Mouse (Mus musculus) R1 (cell line): ENCODE results near the gene Ppm1d.

ENCODE experiments used
- DNase-seq: peaks from one replicate; pipeline ENCODE4 v3.0.0-alpha.2; 2018; ENCODE audit warnings: low read depth, low spot score

Gene Ppm1d

DNA sequence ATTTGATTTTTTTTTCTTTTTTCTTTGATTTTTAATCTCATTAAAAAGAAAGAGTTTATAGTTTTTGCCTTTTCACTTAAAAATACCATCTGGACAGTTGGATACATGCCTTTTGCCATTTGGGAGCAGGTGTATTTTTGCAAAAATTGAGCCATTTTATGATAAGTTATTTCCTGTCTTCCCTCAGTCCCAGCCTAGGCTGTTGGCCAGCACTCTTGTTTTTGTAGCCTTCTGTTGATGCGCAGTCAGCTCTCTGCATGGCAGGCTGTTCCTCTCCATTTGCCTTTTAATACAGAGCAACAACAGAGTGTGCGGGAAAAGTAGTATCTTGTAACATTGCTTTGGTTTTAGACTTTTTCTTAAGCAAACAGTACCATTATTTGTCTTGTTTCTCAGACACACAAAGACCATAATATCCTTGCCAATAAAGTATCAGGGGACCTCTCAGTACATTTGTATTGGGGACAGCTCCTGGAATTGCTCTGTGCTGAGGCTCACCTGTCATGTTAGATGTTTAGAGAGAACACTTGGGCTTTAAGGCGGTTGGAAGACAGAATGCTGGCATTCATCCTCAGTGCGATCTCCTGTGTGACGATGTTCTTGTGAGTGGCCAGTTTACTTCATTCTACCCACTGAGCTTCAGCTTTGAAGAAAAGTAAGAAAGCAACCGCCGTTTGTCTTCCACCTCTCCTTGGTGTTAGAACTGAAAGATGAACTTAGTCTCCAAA lies 18.3 kb downstream of the Ppm1d start:
- DNase-seq = no peak

DNA sequence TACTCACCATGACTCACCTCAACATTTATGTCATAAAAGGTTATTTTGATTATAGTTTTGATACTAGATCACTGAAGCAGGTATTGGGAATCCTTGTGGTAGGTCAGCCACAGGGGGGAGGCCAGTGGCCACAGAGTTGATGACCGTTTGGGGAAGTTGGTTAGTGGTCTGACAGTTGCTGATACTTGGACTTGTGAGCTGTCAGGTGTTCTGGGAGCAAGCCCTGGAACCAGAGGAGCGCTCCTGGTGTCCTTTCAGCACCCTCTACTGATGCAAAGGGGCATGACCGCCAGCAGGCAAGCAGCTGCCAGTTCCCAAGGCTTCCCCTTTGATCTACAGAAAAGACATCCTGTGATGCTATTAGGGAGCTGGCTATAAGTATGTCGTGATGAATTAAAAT lies 23.7 kb downstream of the Ppm1d start:
- peak; percentile 55 for DNase-seq

DNA sequence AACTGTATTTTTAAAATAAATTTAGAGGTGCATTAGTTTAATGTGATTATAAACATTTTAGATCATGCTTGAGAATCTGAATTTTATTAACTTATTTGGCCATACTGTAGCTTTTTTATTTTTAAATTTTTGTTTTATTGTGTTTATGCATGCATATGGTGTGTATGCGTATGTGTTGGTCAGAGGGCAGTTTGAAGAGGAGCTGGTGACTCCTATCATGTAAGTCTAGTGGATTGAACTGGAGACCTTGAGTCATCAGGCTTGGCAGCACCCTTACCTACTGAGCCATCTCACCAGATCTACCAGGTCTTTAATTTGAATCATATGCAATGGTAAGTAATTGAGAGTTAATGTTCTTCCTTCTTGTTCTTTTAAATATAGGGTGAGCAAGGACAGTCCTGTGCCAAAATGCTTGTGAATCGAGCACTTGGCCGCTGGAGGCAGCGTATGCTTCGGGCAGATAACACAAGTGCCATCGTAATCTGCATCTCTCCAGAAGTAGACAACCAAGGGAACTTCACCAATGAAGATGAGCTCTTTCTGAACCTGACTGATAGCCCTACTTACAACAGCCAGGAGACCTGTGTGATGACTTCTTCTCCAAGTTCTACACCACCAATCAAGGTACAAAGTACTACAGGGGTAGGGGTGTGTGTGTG lies 28.3 kb downstream of the Ppm1d start:
- no peak for DNase-seq

DNA sequence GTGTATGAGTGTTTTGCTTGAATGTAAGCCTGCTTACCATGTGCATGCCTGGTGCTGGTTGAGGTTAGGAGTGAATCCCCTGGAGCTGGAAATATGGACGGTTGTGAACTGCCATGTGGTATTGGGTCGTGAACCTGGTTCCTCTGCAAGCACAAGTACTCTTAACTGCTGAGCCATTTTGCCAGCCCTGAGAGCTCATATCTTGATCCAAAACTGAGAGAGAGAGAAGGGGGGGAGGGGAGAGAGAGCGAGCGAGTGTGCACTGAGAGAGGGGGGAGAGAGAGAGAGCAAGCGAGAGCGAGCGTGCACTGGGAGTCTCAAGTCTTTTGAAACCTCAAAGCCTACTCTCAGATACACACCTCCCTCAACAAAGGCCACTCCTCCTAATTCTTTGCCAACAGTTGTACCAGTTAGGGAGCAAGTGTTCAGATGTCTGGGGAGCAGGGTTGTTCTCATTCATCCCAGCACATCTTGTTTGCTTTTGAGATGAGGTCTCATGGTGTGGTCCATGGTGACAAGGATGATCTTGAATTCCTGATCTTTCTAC lies 29.1 kb downstream of the Ppm1d start:
- no peak for DNase-seq

DNA sequence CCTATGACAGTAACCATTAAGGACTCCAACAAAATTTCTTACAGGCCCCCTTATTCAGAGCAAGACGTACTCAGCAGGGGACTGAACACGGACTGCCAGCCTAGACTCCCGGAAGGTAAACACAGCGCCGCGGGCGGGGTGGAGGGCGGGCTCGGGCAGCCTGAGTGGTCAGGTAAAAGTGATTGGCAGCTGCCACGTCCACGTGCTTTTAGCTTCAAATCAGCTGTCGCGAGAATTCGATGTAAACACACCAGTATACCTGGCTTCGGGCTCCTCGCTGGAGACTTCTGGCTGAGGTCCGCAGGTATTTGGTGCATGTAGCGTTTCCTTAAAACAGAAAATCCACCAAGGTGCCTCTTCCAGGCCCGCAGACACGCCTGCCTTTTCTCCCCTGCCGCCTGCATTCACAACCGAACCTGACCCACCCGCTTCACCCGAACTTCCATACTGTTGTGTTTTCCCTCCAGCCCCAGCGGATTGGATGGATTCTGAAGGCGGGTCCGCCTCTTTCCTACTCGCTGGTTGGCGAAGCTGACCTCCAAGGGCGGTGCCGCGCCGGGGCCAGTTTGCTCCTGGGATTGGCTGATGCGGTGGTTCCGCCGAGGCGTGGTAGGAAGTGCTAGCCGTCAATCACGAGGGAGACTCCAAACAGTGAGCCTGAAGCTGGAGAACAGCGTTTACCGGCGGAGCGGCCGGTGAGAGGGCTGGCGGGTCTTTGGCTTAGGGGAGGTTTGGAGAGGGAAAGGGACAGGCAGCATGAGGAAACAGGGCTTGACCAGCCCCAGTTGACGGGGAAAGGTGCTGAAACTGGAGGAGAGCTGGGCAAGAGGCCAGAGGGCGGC lies 41.7 kb downstream of the Ppm1d start, which contains the start of gene Bcas3:
Bcas3 (plus strand) TSS at position 629 of the 842 bp plus-strand sequence.
- peak; percentile 99 for DNase-seq

DNA sequence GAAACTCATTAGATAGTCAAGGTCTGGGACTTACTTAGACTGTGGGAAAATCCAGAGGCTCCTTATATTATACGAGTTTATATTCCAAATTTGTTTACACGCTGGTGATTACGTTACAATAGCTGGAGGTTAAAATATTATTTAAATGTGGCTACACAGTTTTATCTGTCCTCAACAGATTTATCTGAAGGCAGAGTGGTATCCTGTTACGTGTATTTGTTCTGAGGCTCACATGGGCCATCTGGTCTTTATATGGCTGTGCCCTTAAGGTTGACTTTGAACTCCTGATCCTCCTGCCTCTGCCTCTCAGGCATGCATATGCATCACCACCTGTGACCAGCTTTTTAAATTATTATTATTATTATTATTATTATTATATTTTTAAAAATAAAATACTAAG lies 42.8 kb downstream of the Ppm1d start:
- no peak for DNase-seq

DNA sequence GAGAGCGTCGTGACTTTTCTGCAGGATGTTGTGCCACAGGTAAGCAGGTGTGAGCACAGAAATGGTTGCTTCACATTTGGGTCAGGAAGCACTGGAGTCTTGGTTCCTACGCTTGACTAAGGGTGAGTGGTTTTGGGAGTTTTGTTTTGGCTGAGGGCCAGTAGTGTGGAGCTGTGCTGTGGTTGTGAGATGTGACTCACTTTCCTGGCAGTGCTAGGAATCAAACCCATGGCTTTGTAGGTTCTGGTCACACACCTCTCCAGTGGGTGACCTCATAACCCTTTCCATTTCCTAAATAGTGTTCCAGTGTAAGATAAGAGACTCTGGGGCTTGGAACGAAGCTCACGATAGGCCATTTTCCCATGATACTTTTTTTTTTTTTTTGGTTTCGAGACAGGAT lies 48.6 kb downstream of the Ppm1d start:
- DNase-seq = no peak

DNA sequence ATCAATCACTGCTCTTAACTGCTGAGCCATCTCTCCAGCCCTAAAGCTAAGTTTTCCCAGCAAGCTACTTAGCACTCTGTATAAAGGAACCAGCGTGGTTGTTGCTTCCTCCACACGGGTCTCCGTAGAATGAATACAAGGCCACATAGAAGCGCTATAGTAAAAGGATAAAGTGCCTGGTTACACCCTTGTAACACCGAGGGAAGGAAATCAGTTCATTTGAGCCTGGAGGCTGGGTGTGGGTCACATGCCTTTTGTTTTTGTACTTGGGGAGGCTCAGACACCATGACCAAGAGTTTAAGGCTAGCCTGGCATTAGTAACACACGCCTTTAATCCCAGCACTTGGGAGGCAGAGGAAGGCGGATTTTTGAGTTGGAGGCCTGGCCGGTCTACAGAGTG lies 50.6 kb downstream of the Ppm1d start:
- DNase-seq = peak; percentile 34

DNA sequence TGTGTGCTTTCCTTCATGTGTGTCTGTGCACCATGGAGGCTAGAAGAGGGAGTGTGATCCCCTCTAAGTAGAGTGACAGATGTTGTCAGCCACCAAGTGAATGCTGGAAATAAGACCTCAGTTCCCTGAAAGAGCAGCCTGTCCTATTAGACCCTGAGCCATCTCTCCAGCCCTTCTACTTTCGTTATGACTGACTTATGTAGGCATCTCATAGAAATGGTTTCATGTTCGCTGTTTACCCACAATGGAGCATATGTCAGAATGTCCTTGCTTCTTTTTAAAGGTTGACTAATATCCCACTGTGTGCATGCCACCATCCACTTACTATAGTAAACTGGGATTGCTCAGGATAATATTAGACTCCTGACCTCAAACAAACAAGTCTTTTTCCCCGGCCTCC lies 55.1 kb downstream of the Ppm1d start:
- no peak for DNase-seq

DNA sequence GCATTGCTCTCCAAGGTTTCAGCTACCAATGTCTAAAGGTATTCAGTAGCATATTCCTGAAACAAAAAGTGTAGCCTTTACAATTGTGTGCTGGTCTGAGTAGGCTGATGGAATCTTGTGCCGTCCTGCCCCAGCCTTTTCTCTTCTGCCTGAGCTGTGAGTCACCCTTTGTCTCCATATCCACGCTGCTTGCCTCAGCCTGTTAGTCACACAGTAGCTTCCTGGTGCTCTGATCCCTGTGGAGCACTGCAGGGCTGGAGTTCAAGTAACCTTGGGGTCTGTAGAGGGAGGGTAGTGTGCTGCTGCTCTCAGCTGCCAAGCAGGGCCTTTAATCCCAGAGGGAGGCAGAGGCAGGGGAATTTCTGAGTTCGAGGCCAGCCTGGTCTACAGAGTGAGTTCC lies 56.8 kb downstream of the Ppm1d start:
- peak; percentile 57 for DNase-seq

DNA sequence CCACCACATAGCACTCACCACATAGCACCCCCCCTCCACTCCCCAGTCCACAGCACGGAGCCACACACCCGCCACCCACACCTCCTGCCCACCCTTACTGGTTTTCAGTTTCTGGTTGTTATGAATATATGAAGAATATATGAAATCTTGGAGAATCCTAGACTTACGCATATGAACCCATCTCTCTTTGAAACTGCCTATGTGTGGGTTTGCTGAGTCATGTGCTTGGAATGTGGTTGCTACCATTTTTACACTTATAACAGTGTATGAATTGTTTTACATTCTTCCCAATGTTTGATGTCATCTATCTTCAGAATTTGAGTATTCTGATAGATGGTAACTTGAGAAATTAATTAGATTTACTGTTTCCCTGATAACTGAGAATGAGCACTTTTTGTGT lies 68.0 kb downstream of the Ppm1d start:
- DNase-seq = no peak

DNA sequence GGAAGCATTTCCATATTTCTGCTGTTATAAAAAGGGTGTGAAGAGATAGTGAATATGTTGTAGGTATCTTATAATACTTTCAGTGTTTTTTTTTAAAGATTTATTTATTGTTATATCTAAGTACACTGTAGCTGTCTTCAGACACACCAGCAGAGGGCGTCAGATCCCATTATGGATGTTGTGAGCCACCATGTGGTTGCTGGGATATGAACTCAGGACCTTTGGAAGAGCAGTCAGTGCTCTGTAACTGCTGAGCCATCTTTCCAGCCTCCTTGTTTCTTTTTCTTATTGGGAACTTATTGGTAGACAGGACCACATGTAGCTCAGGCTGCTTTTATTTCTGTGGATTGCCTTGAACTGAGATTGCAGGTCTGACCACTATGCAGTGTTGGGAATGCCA lies 69.0 kb downstream of the Ppm1d start:
- no peak for DNase-seq

DNA sequence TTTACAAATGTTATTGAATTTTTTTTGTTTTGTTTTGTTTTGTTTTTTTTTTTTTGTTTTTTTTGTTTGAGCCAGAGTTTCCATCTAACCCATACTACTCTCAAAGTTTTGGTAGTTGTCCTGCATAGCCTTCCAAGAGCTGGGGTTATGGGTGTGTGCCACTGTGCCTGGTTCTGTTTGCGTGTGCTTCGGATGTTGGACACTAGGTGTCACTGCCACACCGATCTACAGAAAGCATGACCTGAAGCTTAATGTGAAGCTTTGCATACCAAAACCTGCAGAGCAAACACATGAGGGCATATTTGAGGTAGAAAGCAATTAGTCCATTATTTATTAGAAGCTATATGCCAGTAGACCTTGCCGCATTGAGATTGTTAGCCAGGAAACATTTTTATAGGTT lies 71.0 kb downstream of the Ppm1d start:
- peak; percentile 67 for DNase-seq

DNA sequence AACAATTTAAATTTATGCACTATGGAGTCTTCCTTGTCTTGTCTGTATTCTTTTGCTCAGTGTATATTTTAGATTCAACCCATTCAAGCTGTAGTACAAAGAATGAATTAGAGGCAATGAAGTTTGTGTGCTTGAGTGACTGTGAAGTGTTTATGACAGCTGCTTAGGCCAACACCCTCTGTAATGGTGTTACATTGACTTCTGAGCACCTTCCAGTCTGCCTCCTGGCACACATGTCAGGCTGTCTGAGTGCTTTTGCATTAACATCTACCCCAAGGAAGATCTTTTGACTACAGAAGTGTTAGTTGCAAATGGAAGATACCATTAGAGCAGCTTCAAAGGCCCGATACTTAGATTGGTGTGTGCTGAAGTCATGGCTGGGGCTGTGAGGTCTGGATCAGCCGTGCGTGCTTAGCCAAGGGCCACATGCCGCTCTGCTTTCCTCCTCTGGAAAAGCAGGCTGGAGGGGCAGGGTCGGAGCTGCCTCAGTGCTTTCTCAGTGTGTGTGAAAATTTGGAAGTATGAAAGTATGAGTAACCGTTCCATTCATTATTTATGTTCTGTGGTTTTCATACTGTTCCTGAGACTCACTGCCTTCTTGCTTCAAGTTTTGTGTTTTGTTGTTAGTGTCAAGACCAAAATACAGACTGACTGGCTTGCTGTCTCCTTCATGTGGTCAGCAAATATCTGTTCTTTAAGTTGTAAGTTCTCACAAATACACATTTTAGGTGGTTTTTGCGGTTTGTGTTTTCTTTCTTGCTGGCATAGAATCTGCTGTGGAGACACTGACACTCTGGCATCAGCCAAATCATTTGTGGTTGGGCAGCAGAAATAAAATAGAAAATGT lies 73.2 kb downstream of the Ppm1d start:
- DNase-seq = no peak

DNA sequence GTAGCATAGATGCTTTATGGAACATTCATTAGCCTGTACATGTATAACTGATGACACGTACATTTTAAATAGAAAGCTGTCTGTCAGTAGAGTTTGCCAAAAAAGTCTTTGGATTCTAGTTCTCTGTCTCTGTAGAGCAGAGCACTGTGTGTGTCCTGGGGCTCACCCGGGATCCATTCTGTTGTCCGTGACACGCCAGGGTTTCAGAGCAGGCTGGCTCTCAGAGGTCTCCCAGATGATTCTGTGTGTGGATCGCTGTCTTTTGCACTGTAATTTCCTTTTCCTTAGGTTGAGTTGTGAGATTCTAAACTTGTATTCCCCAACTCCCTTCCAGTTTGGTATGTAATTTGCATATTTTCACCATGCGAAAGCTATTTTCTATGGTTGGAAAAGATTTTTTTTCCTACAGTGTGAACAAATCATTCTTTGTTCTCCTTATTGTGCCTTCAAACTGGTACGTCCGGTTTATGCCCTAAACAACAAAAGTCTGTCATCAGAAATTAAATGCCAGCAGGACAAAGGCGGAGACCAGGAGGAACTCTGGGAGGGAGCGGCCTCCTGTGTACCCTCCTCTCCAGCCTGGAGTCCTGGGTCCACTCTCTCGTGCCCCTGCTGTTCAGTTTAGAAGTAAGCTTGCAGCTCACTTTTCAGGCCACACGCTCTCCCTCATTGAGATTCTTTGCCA lies 81.3 kb downstream of the Ppm1d start:
- peak; percentile 60 for DNase-seq

DNA sequence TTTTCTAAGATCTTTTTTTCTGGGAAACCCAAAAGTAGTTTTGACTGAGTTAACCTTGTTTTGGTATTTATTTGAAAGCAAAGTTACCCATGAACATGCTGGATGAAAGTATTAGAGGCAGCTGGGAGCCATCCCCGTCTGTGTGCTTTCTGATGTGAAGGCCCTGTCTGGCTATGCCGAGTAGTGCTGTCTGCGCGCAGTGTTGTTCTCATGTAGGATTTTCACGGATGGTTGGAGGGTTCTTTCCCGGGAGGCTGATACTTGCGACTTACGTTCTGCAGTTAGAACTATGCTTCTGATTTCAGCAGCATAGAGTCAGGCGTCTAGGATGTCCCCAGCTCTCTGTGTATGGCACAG lies 81.8 kb downstream of the Ppm1d start:
- no peak for DNase-seq

DNA sequence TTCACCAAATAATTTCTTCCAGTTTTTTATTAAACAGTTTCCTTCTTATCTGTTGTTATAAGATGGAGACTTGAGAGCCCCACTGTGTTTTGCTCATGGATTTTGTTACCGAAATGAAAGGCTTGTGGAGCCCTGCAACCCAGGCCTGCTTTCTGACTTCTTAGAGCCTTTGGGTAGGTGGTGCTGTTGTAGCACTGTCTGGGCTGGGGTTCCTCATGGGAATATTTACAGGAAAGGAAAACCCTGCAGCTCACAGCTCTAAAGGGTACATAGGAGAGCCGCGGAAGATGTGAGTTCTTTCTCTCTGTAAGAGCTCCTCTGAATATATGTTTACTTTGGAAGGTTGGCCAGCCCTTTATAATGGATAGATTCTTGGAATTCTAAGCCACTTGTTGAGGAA lies 82.9 kb downstream of the Ppm1d start:
- DNase-seq = no peak

DNA sequence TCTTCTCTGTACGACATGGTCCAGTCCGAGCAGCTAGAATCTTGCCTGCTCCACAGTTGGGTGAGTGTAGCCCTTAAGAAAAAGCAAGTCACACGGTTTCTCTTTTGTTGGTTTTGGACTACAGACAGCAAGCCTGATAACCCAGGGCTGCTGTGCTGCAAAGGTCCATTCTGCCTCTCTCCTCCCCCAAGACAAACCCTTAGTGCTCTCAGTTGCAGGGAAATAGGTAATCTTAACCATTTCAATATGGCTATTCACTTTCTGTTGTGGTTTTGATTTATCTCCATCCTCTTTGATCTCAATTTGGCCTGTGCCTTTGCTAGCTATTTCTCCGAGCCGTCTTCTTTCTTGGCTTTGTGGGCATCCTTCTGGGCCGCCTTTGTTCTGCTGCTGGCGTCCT lies 84.3 kb downstream of the Ppm1d start:
- no peak for DNase-seq
